Mouse (Mus musculus): ENCODE data around the gene Cmip. TPM values are rescaled to one million over a fixed set of nuclear protein-coding genes. Genes with fewer than 3 reads are reported as not detected.

Gene Cmip
- total and polyA plus RNA-seq, 3 experiments = 17.0 to 71.8 TPM; not detected in 1

GRCm38 (mm10) chr8:117329167-117329566 lies 72.3 kb downstream of the Cmip start:
- Histone ChIP-seq H3K79me2 (ENCODE audit: control insufficient read depth, insufficient read depth, low read length, poor library complexity) (peaks cover 25% of the 10 kb centered on the region), H3K9ac (ENCODE audit: control insufficient read depth, low read depth, low read length, poor library complexity, severe bottlenecking) (no peak overlapping the region), H3K4me3 (ENCODE audit: control insufficient read depth in 1 of 2, insufficient read depth in 1 of 2, low read depth in 2 of 2, low read length in 2 of 2) (no peak overlapping the region), H3K9me3 (replicated peaks; ENCODE audit: insufficient read depth, low read length) (no peaks in the 10 kb centered on the region), H3K27ac (ENCODE audit: control insufficient read depth, low read depth, low read length) (no peak overlapping the region), H3K36me3 (ENCODE audit: control insufficient read depth in 1 of 2, insufficient read depth in 2 of 2, low read length in 2 of 2) (peaks cover 0 to 4% of the 10 kb centered on the region in 2 experiments; a peak in 1 of 4 replicates), H3K4me1 (ENCODE audit: control insufficient read depth in 1 of 2, insufficient read depth in 2 of 2, low read length in 2 of 2) (peaks cover 1 to 5% of the 10 kb centered on the region in 2 experiments; a peak in 3 of 4 replicates), H3K27me3 (ENCODE audit: control insufficient read depth in 1 of 2, insufficient read depth in 2 of 2, low read length in 2 of 2) (no peaks in the 10 kb centered on the region)
- TF ChIP-seq NRF1 (IDR thresholded peaks at IDR 0.05; ENCODE audit: insufficient read depth, low read depth, low read length, poor library complexity, severe bottlenecking) (no peak), USF2 (IDR thresholded peaks at IDR 0.05; ENCODE audit: borderline replicate concordance in 1 of 2, insufficient read depth in 1 of 2, low read depth in 1 of 2, low read length in 2 of 2) (no peak), CTCF (IDR thresholded peaks at IDR 0.05 in 2 of 3, conservative IDR thresholded peaks at IDR 0.05 in 1 of 3; ENCODE audit: control insufficient read depth in 1 of 3, insufficient read depth in 1 of 3, low read depth in 2 of 3, low read length in 3 of 3, poor library complexity in 1 of 3, severe bottlenecking in 1 of 3) (no peak), TCF12 (IDR thresholded peaks at IDR 0.05; ENCODE audit: low read depth, low read length) (no peak), TBP (IDR thresholded peaks at IDR 0.05; ENCODE audit: low read depth, low read length) (no peak), CHD1 (IDR thresholded peaks at IDR 0.05; ENCODE audit: low read depth, low read length) (no peak), NELFE (IDR thresholded peaks at IDR 0.05; ENCODE audit: low read depth, low read length) (no peak), POLR2AphosphoS2 (IDR thresholded peaks at IDR 0.05; ENCODE audit: low read length) (no peak), SMC3 (IDR thresholded peaks at IDR 0.05; ENCODE audit: low read depth, low read length) (no peak), POLR2AphosphoS5 (IDR thresholded peaks at IDR 0.05; ENCODE audit: borderline replicate concordance, low read depth, low read length) (no peak), RAD21 (IDR thresholded peaks at IDR 0.05; ENCODE audit: low read depth, low read length) (no peak), TAL1 (IDR thresholded peaks at IDR 0.05; ENCODE audit: low read length) (no peak), KAT2A (conservative IDR thresholded peaks at IDR 0.05; ENCODE audit: low read depth, low read length) (no peak), ELF1 (IDR thresholded peaks at IDR 0.05; ENCODE audit: low read depth, low read length) (no peak), GABPA (IDR thresholded peaks at IDR 0.05; ENCODE audit: low read depth, low read length) (no peak)
- no peak for DNase-seq (ENCODE audit: low read depth, low spot score)

- Histone ChIP-seq H3K27me3 (ENCODE audit: control insufficient read depth in 1 of 2, insufficient read depth in 2 of 2, low read length in 2 of 2) (no peaks in the 10 kb centered on the region), H3K79me2 (ENCODE audit: control insufficient read depth, insufficient read depth, low read length, poor library complexity) (peaks cover 28% of the 10 kb centered on the region), H3K9me3 (replicated peaks; ENCODE audit: insufficient read depth, low read length) (no peaks in the 10 kb centered on the region), H3K4me1 (ENCODE audit: control insufficient read depth in 1 of 2, insufficient read depth in 2 of 2, low read length in 2 of 2) (peaks cover 1 to 5% of the 10 kb centered on the region in 2 experiments; a peak in 3 of 4 replicates), H3K4me3 (ENCODE audit: control insufficient read depth in 1 of 2, insufficient read depth in 1 of 2, low read depth in 2 of 2, low read length in 2 of 2) (no peak overlapping the region), H3K36me3 (ENCODE audit: control insufficient read depth in 1 of 2, insufficient read depth in 2 of 2, low read length in 2 of 2) (peaks cover 0 to 4% of the 10 kb centered on the region in 2 experiments; a peak in 1 of 4 replicates), H3K27ac (ENCODE audit: control insufficient read depth, low read depth, low read length) (no peak overlapping the region), H3K9ac (ENCODE audit: control insufficient read depth, low read depth, low read length, poor library complexity, severe bottlenecking) (no peak overlapping the region)
- no peak for TF ChIP-seq ETS1 (IDR thresholded peaks at IDR 0.05; ENCODE audit: low read depth, low read length)
- no peak for TF ChIP-seq ZNF384 (IDR thresholded peaks at IDR 0.05; ENCODE audit: low read depth, low read length)
- no peak for TF ChIP-seq JUND (IDR thresholded peaks at IDR 0.05; ENCODE audit: low read depth, low read length)
- TF ChIP-seq RAD21 (IDR thresholded peaks at IDR 0.05; ENCODE audit: low read depth, low read length) = no peak
- no peak for TF ChIP-seq TAL1 (IDR thresholded peaks at IDR 0.05; ENCODE audit: low read length)
- TF ChIP-seq RCOR1 (IDR thresholded peaks at IDR 0.05; ENCODE audit: low read depth, low read length) = no peak
- no peak for TF ChIP-seq CHD1 (IDR thresholded peaks at IDR 0.05; ENCODE audit: low read depth, low read length)
- no peak for TF ChIP-seq E2F4 (IDR thresholded peaks at IDR 0.05; ENCODE audit: borderline replicate concordance, low read depth, low read length)
- TF ChIP-seq SIN3A (IDR thresholded peaks at IDR 0.05; ENCODE audit: low read length) = no peak
- no peak for TF ChIP-seq NELFE (IDR thresholded peaks at IDR 0.05; ENCODE audit: low read depth, low read length)
- no peak for TF ChIP-seq CTCF (IDR thresholded peaks at IDR 0.05 in 2 of 3, conservative IDR thresholded peaks at IDR 0.05 in 1 of 3; ENCODE audit: control insufficient read depth in 1 of 3, insufficient read depth in 1 of 3, low read depth in 2 of 3, low read length in 3 of 3, poor library complexity in 1 of 3, severe bottlenecking in 1 of 3)
- no peak for TF ChIP-seq MAZ (IDR thresholded peaks at IDR 0.05; ENCODE audit: low read depth, low read length)
- TF ChIP-seq KAT2A (conservative IDR thresholded peaks at IDR 0.05; ENCODE audit: low read depth, low read length) = no peak
- no peak for TF ChIP-seq NRF1 (IDR thresholded peaks at IDR 0.05; ENCODE audit: insufficient read depth, low read depth, low read length, poor library complexity, severe bottlenecking)
- TF ChIP-seq MAFK (IDR thresholded peaks at IDR 0.05; ENCODE audit: borderline replicate concordance, low read depth, low read length) = no peak
- TF ChIP-seq POLR2AphosphoS2 (IDR thresholded peaks at IDR 0.05; ENCODE audit: low read length) = no peak
- no peak for TF ChIP-seq TCF12 (IDR thresholded peaks at IDR 0.05; ENCODE audit: low read depth, low read length)
- no peak for TF ChIP-seq POLR2A (IDR thresholded peaks at IDR 0.05; ENCODE audit: control insufficient read depth in 1 of 2, insufficient read depth in 1 of 2, low read depth in 1 of 2, low read length in 2 of 2, poor library complexity in 1 of 2)
- TF ChIP-seq UBTF (IDR thresholded peaks at IDR 0.05; ENCODE audit: borderline replicate concordance, insufficient read depth, low read depth, low read length) = no peak
- no peak for DNase-seq (ENCODE audit: low read depth, low spot score)
Measured at GRCm38 (mm10) chr8:117329903-117330302, 73.0 kb downstream of the Cmip start.

Measured in MEL (cell line).